Mouse (Mus musculus): ENCODE measurements around the gene Med13. TPM values are rescaled to one million over a fixed set of nuclear protein-coding genes. Genes with fewer than 3 reads are reported as not detected.
"Not testable (repeated sequence)": the region's sequence is repeated elsewhere in the genome, so short reads cannot be mapped to it uniquely, and the experiment has no call there.

Med13 gene
- total RNA-seq, 2 experiments from 2014 or later: 50.5 to 65.0 TPM

- intact Hi-C loops (cut with DNase I): no loop called here
- no peak for DNase-seq (ENCODE audit: low spot score in 2 of 2)
Measured at GRCm38 (mm10) chr11:86346525-86346924, 10.9 kb downstream of the Med13 start.

- DNase-seq (ENCODE audit: low spot score in 2 of 2); intact Hi-C loops (cut with DNase I): not testable (repeated sequence)
Measured at GRCm38 (mm10) chr11:86344940-86345339, 12.5 kb downstream of the Med13 start.

GRCm38 (mm10) chr11:86324251-86324650 lies 33.2 kb downstream of the Med13 start:
- no peak for DNase-seq (ENCODE audit: low spot score in 2 of 2)
- intact Hi-C loops (cut with DNase I): no loop called here

GRCm38 (mm10) chr11:86314992-86315391 lies 42.4 kb downstream of the Med13 start:
- intact Hi-C loops (cut with DNase I): loop anchor here (5.0 kb wide), 1 partner anchor 42 kb away; the partner anchor contains the start of gene Med13
- not testable (repeated sequence) for DNase-seq (ENCODE audit: low spot score in 2 of 2)

- intact Hi-C loops (cut with DNase I): loop anchor here (5.0 kb wide), 1 partner anchor 47 kb away; the partner anchor contains the start of gene Med13
- no peak for DNase-seq (ENCODE audit: low spot score in 2 of 2)
Measured at GRCm38 (mm10) chr11:86310280-86310679, 47.1 kb downstream of the Med13 start.

GRCm38 (mm10) chr11:86292201-86292600 lies 65.2 kb downstream of the Med13 start:
- DNase-seq (ENCODE audit: low spot score in 2 of 2); intact Hi-C loops (cut with DNase I): not testable (repeated sequence)

GRCm38 (mm10) chr11:86291714-86292113 lies 65.7 kb downstream of the Med13 start:
- DNase-seq (ENCODE audit: low spot score in 2 of 2): no peak
- intact Hi-C loops (cut with DNase I): no loop called here

GRCm38 (mm10) chr11:86285729-86286128 lies 71.7 kb downstream of the Med13 start:
- intact Hi-C loops (cut with DNase I): no loop called here
- DNase-seq (ENCODE audit: low spot score in 2 of 2): no peak

- intact Hi-C loops (cut with DNase I): no loop called here
- DNase-seq (ENCODE audit: low spot score in 2 of 2): no peak
Measured at GRCm38 (mm10) chr11:86278442-86279102, 78.8 kb downstream of the Med13 start.

GRCm38 (mm10) chr11:86257460-86258076 lies 99.8 kb downstream of the Med13 start, which contains the start of gene Ints2:
Ints2 (minus strand) TSS chr11:86257575.
- DNase-seq (ENCODE audit: low spot score in 2 of 2): peak; percentile 95
- intact Hi-C loops (cut with DNase I): loop anchor here (10.0 kb wide), 1 partner anchor 177 kb away; no protein-coding TSS in a partner anchor

GRCm38 (mm10) chr11:86257054-86257453 lies 100.3 kb downstream of the Med13 start:
- no peak for DNase-seq (ENCODE audit: low spot score in 2 of 2)
- intact Hi-C loops (cut with DNase I): loop anchor here (10.0 kb wide), 1 partner anchor 178 kb away; no protein-coding TSS in a partner anchor

- DNase-seq (ENCODE audit: low spot score in 2 of 2): no peak
- intact Hi-C loops (cut with DNase I): loop anchor here (10.0 kb wide), 1 partner anchor 181 kb away; no protein-coding TSS in a partner anchor
Measured at GRCm38 (mm10) chr11:86253342-86253741, 104.1 kb downstream of the Med13 start.

- no peak for DNase-seq (ENCODE audit: low spot score in 2 of 2)
- intact Hi-C loops (cut with DNase I): no loop called here
Measured at GRCm38 (mm10) chr11:86232446-86232845, 125.0 kb downstream of the Med13 start.

GRCm38 (mm10) chr11:86231781-86232350 lies 125.5 kb downstream of the Med13 start:
- intact Hi-C loops (cut with DNase I): no loop called here
- no peak for DNase-seq (ENCODE audit: low spot score in 2 of 2)

GRCm38 (mm10) chr11:86226646-86227180 lies 130.7 kb downstream of the Med13 start:
- no peak for DNase-seq (ENCODE audit: low spot score in 2 of 2)
- intact Hi-C loops (cut with DNase I): no loop called here

- DNase-seq (ENCODE audit: low spot score in 2 of 2): no peak
- intact Hi-C loops (cut with DNase I): no loop called here
Measured at GRCm38 (mm10) chr11:86225761-86226160, 131.6 kb downstream of the Med13 start.

All from left cerebral cortex, postnatal 36 days (tissue).